Mouse (Mus musculus): ENCODE measurements around the gene Cd19.

- TF ChIP-seq CTCF (conservative IDR thresholded peaks at IDR 0.05; ENCODE audit: low read length): no peak
- TF ChIP-seq NANOG (IDR thresholded peaks at IDR 0.05; ENCODE audit: borderline replicate concordance, low read length): no peak
These were observed 3.6 kb downstream of the Cd19 start for GRCm38 (mm10) chr7:126411061-126411460.

All from E14TG2a.4 (cell line).